Comparison of ENCODE assay signal across 11 mouse cellular contexts in genomic region chr2:58586311-58586710, GRCm38 (mm10). TPM values are rescaled to one million over a fixed set of nuclear protein-coding genes. Genes with fewer than 3 reads are reported as not detected.
DNase-seq lines count a peak whose midpoint lies in the region; ATAC-seq lines count a peak whose summit lies in the region.
"Had no signal": no experiment of that assay in that cellular context is flagged by ENCODE, and none has a peak within 500 bp of the region (broad histone marks: within the 10 kb centered on the region; RNA-seq: fewer than 3 reads in every experiment).

No protein-coding gene starts in this region.

- no peaks in the 10 kb centered on the region for H3K27me3 ChIP-seq in lung, embryonic 15.5 days
- no peaks in the 10 kb centered on the region for H3K27me3 ChIP-seq in forebrain, embryonic 14.5 days (replicated peaks; ENCODE audit: control insufficient read depth, insufficient read depth, low read length)
- H3K27me3 ChIP-seq: limb, embryonic 15.5 days had no signal

- no peak overlapping the region for H3K27ac ChIP-seq in lung, embryonic 15.5 days
- H3K27ac ChIP-seq in forebrain, embryonic 14.5 days (ENCODE audit: low read depth, low read length), result peak overlapping the region; percentile 74
- H3K27ac ChIP-seq: hindbrain, postnatal 0 days; limb, embryonic 15.5 days had no signal

- no peak overlapping the region for H3K4me3 ChIP-seq in lung, embryonic 15.5 days
- H3K4me3 ChIP-seq in forebrain, embryonic 14.5 days (ENCODE audit: low read depth, low read length), result no peak overlapping the region
- H3K4me3 ChIP-seq: limb, embryonic 15.5 days had no signal

- H3K4me2 ChIP-seq in lung, embryonic 15.5 days, result no peak overlapping the region
- no peak overlapping the region for H3K4me2 ChIP-seq in forebrain, embryonic 14.5 days (ENCODE audit: low read length)
- H3K4me2 ChIP-seq: limb, embryonic 15.5 days had no signal

- no peaks in the 10 kb centered on the region for H3K9me3 ChIP-seq in lung, embryonic 15.5 days
- no peaks in the 10 kb centered on the region for H3K9me3 ChIP-seq in forebrain, embryonic 14.5 days (replicated peaks; ENCODE audit: control insufficient read depth, low read length)
- H3K9me3 ChIP-seq: limb, embryonic 15.5 days had no signal

- no peaks in the 10 kb centered on the region for H3K36me3 ChIP-seq in lung, embryonic 15.5 days
- no peaks in the 10 kb centered on the region for H3K36me3 ChIP-seq in forebrain, embryonic 14.5 days (ENCODE audit: control insufficient read depth, insufficient read depth, low read length)
- H3K36me3 ChIP-seq: limb, embryonic 15.5 days had no signal

- H3K4me1 ChIP-seq in lung, embryonic 15.5 days, result peaks cover 11% of the 10 kb centered on the region; the same call in 1 of the 2 replicates
- 0 out of 2 replicates have a peak, but pooled peaks cover 3% of the 10 kb centered on the region for H3K4me1 ChIP-seq in forebrain, embryonic 14.5 days (ENCODE audit: control insufficient read depth, insufficient read depth, low read length)

- H3K9ac ChIP-seq in lung, embryonic 15.5 days, result no peak overlapping the region
- H3K9ac ChIP-seq in forebrain, embryonic 14.5 days (ENCODE audit: low read length), result no peak overlapping the region
- H3K9ac ChIP-seq: limb, embryonic 15.5 days had no signal

- peak; percentile 51; the same call in 1 of the 2 replicates for ATAC-seq in lung, embryonic 15.5 days (ENCODE audit: borderline replicate concordance, extremely low read depth, low FRiP score, low TSS enrichment)
- peak; percentile 90 for ATAC-seq in forebrain, embryonic 14.5 days
- ATAC-seq: hindbrain, postnatal 0 days had no signal

- DNase-seq in lung, postnatal 36 days, result no peak
- DNase-seq in forebrain, embryonic 14.5 days (ENCODE audit: low spot score), result peak; percentile 80
- peak; percentile 62 to 74 for DNase-seq in left cerebral cortex, adult 18-20 months (ENCODE audit: low spot score in 2 of 2)
- DNase-seq in right cerebral cortex, postnatal 36 days (ENCODE audit: low spot score in 2 of 2), result peak; percentile 56 to 76
- DNase-seq in cerebellum, adult 9-11 months, result no peak
- no peak for DNase-seq in thymus, postnatal 0 days (ENCODE audit: low spot score)
- DNase-seq in gastrocnemius, postnatal 25 days, result no peak
- DNase-seq: adrenal gland, postnatal 14 days had no signal

- WGBS in lung, embryonic 15.5 days, result 39% methylated on average over 10 of the region's 10 CpGs
- 55% methylated on average over 10 of the region's 10 CpGs for WGBS in forebrain, embryonic 14.5 days

RNA-seq across cellular contexts. Expression of gene Upp2, which starts 19.2 kb away (rescaled TPM):
- 6.9 and 7.1 TPM in 2 replicates for polyA plus RNA-seq in lung, embryonic 15.5 days (2015; fragmentation: Nextera tagmentation; extraction: Ambion mirVana)
- polyA plus RNA-seq in forebrain, embryonic 14.5 days (2014; fragmentation: Nextera tagmentation; extraction: Ambion mirVana), result 13.1 TPM in 2 replicates
- 10 to 100 TPM; 32.6 to 35.2 TPM for total RNA-seq in left cerebral cortex, adult 18-20 months (2021)
- 1.3 and 1.7 TPM in 2 replicates for polyA plus RNA-seq in thymus, postnatal 0 days (2015; fragmentation: Nextera tagmentation; extraction: Ambion mirVana)
- total RNA-seq in gastrocnemius, postnatal 25 days (2021), result 1 to 10 TPM; 1.9 to 2.4 TPM

RNA-seq across cellular contexts. Expression of gene Acvr1, which starts 19.4 kb away (rescaled TPM):
- 4.5 and 4.6 TPM in 2 replicates for polyA plus RNA-seq in lung, embryonic 15.5 days (2015; fragmentation: Nextera tagmentation; extraction: Ambion mirVana)
- 8.7 and 9.5 TPM in 2 replicates for polyA plus RNA-seq in forebrain, embryonic 14.5 days (2014; fragmentation: Nextera tagmentation; extraction: Ambion mirVana)
- 10 to 100 TPM; 32.2 to 32.8 TPM for total RNA-seq in left cerebral cortex, adult 18-20 months (2021)
- 0.95 and 1.5 TPM in 2 replicates for polyA plus RNA-seq in thymus, postnatal 0 days (2015; fragmentation: Nextera tagmentation; extraction: Ambion mirVana)
- 10 to 100 TPM; 12.4 to 16.2 TPM for total RNA-seq in gastrocnemius, postnatal 25 days (2021)

Comparison
In these comparisons a context has a peak if more than half of its experiments do, and no peak if none do; other contexts are left out.
1. DNase-seq: peak in forebrain, embryonic 14.5 days (single experiment), left cerebral cortex, adult 18-20 months (2 of 2) and right cerebral cortex, postnatal 36 days (2 of 2); none in lung, postnatal 36 days (single experiment), cerebellum, adult 9-11 months (single experiment), thymus, postnatal 0 days (single experiment) and gastrocnemius, postnatal 25 days (single experiment).